Mouse (Mus musculus): Measurements from ENCODE around the gene Cacna2d2.

Cacna2d2 gene

DNA sequence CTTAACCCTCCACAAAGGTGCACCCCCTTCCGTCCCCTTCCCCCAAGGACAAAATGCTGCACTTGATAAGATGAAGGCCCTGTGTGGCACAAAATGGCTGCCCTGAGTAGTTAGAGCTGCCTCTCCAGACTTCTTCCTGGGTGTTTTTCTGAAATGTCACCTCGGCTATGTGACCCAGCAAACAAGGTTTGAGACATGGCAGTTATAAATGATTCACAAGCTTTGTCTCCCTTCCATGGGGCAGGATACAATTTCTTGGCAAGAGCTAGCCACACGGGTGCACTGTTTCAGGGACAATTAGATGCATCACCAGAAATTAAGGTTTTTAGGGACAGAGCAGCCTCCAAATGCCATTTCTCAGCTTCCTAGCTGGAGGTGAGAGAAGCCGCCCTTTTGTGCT, 141.0 kb downstream of the Cacna2d2 start:
- no peak for DNase-seq (ENCODE audit: extremely low spot score)

DNA sequence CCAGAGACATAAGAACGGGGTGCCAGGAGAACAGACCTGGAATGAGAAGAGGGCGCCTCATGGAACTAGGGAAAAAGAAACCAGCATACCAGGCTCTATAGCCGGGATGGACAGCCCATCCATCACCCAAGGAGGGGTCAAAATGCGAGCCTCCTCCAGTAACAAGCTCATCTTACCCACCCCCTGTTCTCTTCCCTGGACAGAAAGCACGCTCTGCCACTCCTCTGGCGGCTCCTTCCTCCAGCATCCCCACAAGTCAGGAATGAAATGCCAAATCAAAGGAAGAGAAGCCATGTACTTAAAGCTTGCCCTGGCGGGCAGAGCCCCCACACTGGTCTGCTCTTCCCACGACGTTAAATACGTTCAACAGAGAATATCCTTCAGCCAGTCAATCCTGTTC, 141.6 kb downstream of the Cacna2d2 start:
- no peak for DNase-seq (ENCODE audit: extremely low spot score)

DNA sequence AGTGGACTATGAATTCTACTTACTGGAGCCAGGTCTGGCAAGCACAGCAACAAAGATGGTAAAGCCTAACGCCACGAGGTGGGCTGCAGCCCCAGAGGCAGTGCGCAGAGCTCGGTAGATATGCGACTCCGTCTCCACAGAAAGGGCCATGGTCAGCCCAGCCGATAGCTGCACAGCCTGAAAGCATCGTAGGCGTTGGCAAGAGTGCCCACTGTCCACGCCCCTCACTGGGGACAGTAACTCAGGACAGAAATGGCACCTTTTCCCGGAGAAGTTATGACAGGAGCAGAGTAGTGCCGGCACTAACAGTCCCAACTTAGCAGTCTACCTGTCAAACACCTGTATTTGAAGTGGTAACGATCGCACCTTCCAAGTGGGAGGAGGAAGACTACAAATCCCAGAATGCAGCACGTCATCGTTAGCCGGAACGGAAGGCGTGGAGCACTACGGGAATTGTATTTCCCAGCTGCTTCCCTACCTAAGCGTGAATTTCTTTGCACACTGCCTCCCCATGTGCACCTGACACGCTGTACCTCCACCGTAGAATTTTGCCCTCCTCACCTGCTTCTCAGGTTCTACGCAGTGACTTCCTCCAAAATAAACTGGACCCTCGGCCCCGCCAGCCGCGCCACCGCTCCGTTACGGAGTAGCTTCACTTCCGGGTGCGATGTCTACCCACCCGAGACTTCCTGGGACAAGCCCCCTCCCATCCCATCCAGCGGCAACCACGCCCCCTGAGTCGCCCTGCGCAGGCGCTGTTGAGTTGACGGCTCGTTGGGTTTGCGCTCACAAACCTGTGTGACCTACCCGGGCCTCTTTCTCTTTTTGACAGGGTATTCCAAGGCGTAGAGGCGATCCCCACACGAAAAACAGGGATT, 142.3 kb downstream of the Cacna2d2 start, which contains the start of the genes Cyb561d2 and Nprl2:
TSS of gene Cyb561d2 (minus strand) at position 720 of the 878 bp plus-strand sequence.
TSS of gene Nprl2 (plus strand) at position 753 of the 878 bp plus-strand sequence.
- DNase-seq (ENCODE audit: extremely low spot score): peak; percentile 96

DNA sequence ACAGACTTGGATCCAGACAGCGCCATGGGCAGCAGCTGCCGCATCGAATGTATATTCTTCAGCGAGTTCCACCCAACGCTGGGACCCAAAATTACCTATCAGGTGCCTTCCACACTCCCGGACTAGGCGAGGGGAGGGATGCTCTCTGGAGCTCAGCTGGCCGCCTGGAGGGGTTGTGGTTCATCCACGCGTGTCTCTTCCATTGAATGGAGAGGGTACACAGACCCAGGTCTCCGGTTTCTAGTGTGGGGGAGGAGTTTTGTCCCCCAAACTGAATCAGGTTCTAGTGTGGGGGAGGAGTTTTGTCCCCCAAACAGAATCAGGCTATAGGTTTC, 142.9 kb downstream of the Cacna2d2 start:
- DNase-seq (ENCODE audit: extremely low spot score): no peak

DNA sequence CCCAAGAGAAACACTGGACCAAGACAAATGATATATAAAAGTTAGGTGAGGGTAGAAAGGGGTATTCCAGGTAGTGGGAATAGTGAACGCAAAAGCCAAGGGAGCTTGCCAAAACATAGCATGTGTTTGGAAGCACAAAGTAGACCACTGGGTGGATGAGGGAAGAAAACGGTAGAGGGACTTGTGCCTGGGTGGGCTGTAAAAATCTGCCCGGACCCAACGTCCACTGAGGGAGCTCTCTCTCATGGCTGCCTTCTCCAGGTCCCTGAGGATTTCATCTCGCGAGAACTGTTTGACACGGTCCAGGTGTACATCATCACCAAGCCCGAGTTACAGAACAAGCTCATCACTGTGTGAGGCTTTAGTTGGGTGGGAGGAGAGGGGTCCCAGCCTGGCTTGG, 143.3 kb downstream of the Cacna2d2 start:
- DNase-seq (ENCODE audit: extremely low spot score): no peak

DNA sequence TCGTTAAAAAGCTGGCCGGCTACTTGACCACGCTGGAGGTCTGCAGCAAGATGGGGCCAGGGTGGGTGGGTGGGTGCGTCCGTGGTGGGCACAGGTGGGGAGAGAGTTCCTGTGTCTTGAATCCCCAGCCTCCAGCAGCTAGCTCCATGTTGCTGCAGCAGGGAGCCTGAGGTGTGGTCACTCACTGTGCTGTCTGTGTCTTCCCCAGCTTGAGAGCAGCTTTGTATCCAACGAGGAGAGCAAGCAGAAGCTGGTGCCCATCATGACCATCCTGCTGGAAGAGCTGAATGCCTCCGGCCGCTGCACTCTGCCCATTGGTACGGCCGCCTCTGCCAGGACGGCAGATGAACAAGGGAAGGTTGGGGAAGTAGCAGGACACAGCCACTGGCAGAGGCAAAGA, 143.9 kb downstream of the Cacna2d2 start:
- no peak for DNase-seq (ENCODE audit: extremely low spot score)

DNA sequence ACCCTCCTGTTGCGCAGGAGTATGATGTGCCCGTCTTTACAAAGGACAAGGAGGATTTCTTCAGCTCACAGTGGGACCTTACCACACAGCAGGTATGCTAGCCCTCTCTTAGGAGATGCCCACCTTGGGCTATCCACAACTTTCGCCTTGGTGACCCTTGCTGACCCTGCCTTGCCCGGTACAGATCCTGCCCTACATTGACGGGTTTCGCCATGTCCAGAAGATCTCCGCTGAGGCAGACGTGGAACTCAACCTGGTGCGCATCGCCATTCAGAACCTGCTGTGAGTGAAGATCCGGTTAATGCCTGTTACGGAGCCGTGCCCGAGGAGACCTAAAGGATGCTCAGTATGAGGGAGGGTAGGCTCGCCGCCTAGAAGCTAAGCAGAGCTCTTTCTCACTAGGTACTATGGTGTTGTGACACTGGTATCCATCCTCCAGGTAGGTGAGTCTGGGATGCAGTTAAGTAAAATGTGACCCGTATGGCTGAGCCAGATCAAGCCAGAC, 144.8 kb downstream of the Cacna2d2 start:
- no peak for DNase-seq (ENCODE audit: extremely low spot score)

DNA sequence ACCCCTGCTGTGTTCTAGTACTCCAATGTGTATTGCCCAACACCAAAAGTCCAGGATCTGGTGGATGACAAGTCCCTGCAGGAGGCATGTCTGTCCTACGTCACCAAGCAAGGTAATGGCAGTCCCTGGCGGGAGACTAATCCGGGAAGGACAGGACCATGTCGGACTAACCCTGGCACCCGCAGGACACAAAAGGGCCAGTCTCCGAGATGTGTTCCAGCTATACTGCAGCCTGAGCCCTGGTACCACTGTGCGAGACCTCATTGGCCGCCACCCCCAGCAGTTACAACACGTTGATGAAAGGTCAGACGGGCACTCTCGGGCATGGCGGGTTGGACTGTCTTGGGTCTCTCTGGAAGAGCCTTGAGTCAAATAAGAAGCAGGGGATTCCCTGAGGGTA, 145.3 kb downstream of the Cacna2d2 start:
- no peak for DNase-seq (ENCODE audit: extremely low spot score)

DNA sequence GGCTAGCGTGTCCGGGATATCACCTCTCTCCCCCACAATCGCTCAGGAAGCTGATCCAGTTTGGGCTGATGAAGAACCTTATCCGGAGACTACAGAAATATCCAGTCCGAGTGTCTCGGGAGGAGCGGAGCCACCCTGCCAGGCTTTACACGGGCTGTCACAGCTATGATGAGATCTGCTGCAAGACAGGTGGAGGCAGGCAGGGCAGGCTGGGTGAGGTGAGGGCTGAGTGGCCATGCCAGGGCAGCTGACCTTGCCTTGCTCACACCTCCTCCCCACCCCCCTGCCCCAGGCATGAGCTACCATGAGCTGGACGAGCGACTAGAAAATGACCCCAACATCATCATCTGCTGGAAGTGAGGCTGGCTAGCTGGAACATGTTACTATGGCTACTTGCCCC, 145.8 kb downstream of the Cacna2d2 start:
- DNase-seq (ENCODE audit: extremely low spot score): no peak

DNA sequence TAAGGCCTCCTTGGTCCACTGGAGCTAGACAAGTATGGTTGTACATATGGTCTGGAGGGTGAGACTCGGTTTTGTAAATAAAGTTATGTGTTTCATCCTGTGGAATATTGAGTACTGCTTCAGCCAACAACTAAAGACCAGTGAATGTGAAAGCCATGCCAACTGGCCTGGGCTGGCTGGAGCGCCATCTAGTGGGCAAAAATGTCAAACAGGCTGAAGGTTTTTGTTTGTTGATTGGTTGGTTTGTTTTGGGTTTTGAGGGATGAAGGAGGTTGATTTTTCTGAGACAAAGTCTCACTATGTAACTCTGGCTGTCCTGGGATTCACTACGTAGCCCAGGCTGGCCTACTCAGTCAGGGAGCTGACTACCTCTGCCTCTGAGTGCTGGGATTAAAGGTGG, 146.2 kb downstream of the Cacna2d2 start:
- peak; percentile 78 for DNase-seq (ENCODE audit: extremely low spot score)

DNA sequence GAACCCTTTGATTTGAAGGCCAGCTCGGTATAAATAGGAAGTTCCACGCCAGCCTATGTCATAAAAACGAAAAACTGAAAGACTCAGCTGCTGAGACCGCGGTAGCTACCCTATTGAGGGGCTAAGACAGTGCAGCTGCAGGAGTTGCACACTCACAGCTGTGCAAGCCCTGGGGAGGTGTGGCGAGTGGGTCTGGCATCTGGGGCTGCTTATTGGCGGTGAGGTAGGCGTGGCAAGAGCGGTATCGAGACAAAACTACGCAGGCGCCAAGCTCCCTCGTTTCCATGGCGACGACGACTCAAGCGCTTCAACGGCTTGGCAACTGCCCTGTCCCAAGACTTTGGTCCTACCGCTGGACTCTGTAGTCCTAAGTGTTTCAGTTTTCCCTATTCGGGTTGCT, 147.6 kb downstream of the Cacna2d2 start, which contains the start of gene Zmynd10:
TSS of gene Zmynd10 (plus strand) at position 273 of the 400 bp plus-strand sequence.
- peak; percentile 84 for DNase-seq (ENCODE audit: extremely low spot score)

DNA sequence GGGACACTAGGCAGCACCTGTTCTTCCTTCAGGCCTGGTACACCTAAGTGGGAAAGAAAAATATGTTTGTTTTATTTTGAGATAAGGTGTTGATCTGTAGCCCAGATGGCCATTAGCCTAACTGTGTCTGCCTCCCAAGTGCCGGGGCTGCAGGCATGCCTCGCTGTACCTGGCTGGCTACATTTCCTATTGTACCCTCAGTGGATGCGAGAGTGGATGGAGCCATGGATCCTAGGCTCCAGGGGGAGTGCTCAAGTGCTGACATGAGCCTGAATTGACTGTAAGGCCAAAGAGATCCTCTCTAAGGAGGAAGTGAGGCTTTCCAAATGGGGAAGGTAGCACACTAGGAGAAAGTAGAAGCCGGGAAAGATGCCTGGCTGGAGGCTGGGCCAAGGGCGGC, 148.5 kb downstream of the Cacna2d2 start:
- no peak for DNase-seq (ENCODE audit: extremely low spot score)

DNA sequence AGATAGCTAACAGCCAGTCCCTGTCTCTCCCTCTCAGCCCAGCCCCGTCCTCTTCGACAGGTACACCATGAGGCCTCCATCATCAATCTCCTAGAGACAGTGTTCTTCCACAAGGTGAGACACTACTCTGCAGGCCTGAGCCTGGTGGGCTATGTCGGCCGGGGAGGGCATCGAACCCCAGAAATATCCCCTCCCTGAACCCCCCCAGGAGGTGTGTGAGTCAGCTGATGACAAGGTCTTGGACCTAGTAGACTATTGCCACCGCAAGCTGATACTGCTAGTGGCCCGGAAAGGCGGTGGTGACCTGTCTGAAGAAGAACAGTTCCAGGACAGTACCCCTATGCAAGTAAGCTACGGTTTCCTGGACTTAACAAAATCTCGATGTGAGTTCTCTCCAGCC, 149.4 kb downstream of the Cacna2d2 start:
- no peak for DNase-seq (ENCODE audit: extremely low spot score)

DNA sequence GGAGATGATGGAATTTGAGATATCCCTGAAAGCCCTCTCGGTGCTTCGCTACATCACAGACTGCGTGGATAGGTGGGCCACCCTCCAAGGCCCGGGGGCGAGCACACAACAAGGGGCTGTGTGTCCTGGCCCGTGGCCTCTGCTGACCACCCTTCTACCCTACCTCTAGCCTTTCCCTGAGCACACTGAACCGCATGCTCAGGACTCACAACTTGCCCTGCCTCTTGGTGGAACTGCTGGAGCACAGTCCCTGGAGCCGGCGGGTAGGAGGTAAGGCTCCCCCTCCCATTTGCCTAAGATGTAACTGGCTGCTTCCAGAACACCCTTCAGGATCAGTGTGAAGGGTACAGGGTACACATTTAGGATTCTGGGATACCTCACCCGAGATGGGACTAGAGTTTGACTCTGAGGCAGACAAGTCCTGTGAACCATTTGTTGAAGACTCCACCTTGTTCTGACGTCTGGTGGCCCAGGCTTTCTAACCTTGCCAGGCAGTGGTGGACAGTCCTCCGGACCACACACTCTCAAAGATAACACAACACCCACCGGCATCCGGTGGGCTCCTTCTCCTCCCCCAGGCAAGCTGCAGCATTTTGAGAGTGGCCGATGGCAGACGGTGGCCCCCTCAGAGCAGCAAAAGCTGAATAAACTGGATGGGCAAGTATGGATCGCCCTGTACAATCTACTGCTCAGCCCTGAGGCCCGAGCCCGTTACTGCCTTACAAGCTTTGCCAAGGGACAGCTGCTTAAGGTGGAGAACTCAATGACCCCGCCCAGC, 150.1 kb downstream of the Cacna2d2 start:
- no peak for DNase-seq (ENCODE audit: extremely low spot score)

DNA sequence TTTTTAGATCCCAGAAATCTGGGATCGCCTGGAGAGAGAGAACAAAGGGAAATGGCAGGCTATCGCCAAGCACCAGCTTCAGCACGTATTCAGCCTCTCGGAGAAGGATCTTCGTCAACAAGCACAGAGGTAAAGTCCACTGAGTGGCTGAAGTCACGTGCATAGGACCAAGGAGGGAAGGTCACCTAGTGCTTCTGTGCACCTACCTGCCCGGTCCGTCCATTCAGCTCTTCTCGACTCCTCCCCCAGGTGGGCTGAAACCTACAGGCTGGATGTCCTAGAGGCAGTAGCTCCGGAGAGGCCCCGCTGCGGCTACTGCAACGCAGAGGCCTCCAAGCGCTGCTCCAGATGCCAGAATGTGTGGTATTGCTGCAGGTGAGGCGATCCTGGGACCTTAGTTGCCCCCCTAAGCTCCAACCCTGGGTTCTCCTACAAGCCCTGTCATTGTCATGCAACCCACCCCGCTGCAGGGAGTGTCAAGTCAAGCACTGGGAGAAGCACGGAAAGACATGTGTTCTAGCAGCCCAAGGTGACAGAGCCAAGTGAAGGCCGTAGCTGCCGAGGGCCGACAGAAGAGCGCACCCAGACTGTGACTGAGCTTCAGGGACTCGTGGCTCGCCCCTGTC, 151.2 kb downstream of the Cacna2d2 start:
- DNase-seq (ENCODE audit: extremely low spot score): no peak

DNA sequence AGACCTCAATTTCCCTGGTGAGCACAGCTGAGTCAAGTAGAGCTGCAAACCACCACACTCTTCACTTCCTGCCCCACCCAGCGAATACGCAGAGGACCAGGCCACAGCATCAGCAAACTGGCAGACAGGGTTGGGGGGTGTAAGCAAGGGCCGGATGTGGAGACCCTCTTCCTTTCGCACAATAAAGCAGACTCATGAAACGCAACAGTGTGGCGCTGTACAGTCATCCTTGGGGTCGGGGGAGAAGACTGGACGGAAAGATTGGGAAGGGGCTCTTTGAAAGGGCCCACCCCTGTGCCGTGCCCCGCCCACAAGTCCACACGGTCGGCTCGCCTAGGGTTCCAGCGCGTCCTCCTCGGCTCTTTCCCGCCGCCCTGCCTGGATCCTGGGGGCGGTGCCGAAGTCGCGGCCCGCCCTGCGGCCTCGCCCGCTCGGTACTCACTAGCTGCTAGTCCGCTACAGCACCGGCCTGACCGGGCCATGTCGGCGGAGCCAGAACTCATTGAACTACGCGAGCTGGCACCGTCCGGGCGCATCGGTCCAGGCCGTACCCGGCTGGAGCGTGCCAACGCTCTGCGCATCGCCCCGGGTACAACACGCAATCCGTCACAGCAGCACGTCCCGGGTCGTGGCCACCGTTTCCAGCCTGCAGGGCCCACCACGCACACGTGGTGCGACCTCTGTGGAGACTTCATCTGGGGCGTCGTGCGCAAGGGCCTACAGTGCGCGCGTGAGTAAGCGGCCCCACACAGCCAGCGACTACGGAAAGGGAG, 151.9 kb downstream of the Cacna2d2 start, which contains the start of gene Rassf1:
TSS of gene Rassf1 (plus strand) at position 439 of the 773 bp plus-strand sequence.
- DNase-seq (ENCODE audit: extremely low spot score): peak; percentile 72

DNA sequence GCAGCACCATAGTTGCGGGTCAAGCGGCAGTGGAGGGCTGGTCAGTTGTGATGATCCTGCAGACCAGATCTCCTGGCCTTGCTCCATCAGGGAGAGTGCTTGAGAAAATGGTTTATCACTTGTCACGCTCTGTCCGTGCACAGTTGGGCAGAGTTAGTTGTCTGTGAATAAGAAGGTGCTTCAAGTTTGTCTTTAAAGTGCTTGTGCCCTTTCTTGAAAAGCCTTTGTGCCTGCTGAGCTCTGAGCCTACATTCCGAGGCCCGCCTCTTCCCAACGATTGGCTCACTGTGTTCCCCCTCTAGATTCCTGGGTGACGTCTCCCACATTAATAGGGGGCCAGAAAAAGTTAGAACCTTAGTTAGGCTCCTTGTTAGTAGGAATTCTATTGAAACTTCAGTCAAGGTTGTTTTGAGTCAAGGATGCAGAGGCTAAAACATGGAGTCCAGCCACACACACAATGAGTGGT, 152.5 kb downstream of the Cacna2d2 start:
- DNase-seq (ENCODE audit: extremely low spot score): no peak

DNA sequence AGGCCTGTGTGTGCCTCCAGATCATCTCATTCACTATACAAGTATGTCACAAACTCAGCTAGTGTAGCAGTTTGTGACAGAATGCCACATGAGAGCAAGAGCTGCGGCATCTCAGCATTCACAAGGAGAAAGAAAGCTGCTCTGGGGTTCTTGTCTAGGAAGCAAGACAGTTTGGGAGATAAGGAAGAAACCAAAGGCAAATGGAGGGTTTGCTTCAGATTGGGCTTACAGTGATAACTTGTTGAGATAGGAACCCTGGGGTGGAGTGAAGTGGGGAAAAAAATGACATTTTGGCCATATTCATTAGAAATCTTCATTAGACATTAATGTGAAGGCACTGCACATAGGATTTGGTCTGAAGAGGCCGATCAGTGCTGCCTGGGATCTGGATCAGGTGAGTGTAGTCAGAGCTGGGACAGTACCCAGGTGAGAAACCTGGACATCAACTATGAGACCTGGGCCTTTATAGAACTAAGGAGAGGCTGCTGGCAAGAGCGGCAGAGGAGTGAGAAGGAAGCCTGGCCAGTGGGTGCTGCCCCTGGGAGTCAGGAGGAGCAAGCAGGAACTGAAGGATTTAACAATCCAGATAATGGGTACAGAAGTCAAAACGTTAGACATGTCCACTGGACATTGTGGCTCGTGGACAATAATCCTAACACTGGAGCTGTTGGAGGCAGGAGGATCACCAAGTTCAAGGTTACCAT, 153.4 kb downstream of the Cacna2d2 start:
- no peak for DNase-seq (ENCODE audit: extremely low spot score)

DNA sequence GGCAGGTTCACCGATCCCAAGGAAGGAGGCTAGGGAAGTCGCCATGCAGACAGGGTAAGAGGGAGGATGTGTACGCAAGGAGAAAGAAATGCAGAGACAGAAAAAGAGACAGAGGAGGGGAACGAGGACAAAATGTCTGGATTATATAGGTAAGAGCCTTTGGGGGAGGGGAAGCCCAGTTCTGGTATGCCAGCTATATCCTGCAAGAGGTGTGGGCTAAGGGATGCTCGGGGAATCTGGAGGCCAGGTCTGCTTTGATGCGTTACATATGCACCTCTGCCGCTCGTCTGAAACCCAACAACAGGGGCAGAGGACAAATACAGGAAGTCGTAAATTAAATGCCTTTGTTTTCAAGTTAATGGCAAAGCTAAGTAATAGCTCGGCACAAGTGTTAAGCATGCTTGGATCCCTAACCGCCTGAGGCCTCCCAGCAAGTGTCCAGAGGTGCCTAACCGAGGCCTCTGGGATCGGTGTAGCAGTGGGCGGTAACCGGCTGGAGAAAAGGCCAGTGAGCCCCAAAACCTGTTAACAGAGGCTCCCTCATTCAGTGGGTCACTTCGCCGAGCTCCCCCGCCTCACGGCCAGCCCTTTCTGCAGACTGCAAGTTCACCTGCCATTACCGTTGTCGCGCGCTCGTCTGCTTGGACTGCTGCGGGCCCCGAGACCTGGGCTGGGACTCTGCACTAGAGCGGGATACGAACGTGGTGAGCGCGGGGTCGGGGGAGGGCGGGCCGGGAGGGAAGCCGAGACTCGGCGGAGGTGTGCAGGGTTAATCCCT, 154.3 kb downstream of the Cacna2d2 start:
- no peak for DNase-seq (ENCODE audit: extremely low spot score)

DNA sequence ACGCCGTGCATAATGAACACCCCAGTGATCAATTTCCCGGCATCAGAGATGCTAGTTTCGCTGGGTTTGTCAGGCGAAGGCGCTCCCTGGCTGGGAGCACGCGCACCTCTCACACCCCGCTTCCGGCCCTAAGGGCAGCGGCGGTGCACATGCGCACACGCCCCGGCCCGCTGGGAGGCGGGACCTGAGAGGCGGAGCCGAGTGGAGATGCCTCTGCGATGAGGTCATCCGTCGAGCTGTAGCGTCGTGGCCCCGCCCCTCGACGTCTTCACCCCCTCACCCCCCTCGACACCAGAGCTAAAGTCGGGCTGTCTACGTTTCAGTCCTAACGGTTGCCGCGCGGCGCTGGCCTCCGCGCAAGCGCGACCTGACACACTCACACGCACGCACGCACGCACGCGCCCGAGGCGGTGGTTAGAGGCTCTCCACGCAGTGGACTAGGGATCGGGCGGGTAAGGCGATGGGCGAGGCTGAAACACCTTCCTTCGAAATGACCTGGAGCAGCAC, 155.0 kb downstream of the Cacna2d2 start:
- peak; percentile 97 for DNase-seq (ENCODE audit: extremely low spot score)

Data from embryo, embryonic 9.5 days (tissue).